Mouse (Mus musculus) duodenum, adult 2 months (tissue): ENCODE results near the gene Phb. TPM values are rescaled to one million over a fixed set of nuclear protein-coding genes. Genes with fewer than 3 reads are reported as not detected.

Experiments
- polyA plus RNA-seq: library from polyadenylated mRNA; depleted of rRNA; stranded (reverse); fragments of >200 nt; gene quantifications from 2 replicates; pipeline ENCODE4 v1.2.3, GENCODE M21; 2012; ENCODE audit warnings: low replicate concordance; rRNA removed

Phb gene
- 79.3 and 118 TPM in 2 replicates for polyA plus RNA-seq

DNA sequence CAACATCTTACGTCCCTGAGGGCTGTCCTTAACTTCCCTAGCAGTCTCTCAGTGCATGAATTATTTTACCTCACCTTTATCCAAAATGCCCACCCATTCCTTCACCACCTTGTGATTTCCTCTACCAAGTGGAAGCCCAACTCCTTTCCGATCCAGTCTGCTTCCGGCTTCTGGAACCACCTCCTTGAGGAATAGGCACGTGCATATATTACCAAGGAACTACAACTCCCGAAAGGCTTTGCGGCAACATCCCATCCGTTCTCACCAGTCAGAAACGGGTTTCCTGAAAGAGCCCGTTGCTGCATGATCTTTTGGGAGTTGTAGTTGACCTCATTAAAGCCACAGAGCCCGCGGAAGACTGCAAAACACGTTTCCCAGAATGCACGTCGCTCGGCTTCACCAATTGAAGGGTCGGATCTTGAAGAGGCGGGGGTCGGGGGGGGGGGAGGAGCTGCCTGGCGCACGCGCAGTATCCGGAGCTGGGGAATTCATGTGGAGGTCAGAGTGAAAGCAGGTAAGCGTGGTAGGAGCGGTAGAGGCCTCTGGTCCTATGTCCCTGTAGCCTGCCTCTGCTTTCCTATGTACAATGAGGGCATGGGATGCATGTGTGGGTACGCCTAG, at the start of gene Phb:
Phb (plus strand) TSS at position 429 of the 621 bp plus-strand sequence.

GRCm38 (mm10) chr11:95712563-95713224, 45.9 kb downstream of the Phb start, which contains the start of gene Zfp652:
Gene Zfp652 (plus strand): TSS chr11:95712673.

DNA sequence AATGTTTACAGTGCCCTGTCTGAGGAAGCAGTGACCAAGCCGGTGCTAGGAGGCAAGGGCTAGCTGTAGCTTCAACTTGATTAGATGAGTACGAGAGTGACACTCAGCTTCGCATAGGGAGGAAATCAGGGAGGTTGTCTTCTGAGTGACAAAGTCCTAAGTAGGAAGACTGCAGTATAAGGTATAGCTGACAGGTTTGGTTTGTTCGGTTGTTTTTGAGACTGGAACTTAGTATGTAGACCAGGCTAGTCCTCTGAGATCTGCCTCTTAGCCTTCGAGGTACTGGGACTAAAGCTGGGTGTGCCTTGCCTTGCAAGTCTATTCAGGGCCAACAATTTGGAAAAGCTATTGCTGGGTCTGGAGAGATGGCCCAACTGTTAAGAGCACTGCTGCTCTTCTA, 56.5 kb downstream of the Phb start, which contains the start of gene B130006D01Rik:
B130006D01Rik (plus strand) TSS at position 301 of the 400 bp plus-strand sequence.

Other genes starting within 250 kb of the Phb start
- gene Nxph3, start 152.4 kb upstream of the Phb start, polyA plus RNA-seq = 0.36 and 0.45 TPM in 2 replicates
- gene Ngfr, start 79.2 kb upstream of the Phb start, polyA plus RNA-seq = 5.6 and 8.4 TPM in 2 replicates
- 20.0 TPM in 2 replicates for gene Zfp652, start 45.7 kb downstream of the Phb start, polyA plus RNA-seq
- 0.02 TPM in 1 of 2 replicates, not detected in the other for gene B130006D01Rik, start 56.6 kb downstream of the Phb start, polyA plus RNA-seq
- gene Phospho1, start 157.5 kb downstream of the Phb start, polyA plus RNA-seq = 448 and 683 TPM in 2 replicates
- gene Gngt2, start 170.3 kb downstream of the Phb start, polyA plus RNA-seq = 0.74 and 4.5 TPM in 2 replicates
- gene Abi3, start 175.5 kb downstream of the Phb start, polyA plus RNA-seq = 37.9 and 75.9 TPM in 2 replicates
- 60.2 and 69.6 TPM in 2 replicates for gene B4galnt2, start 247.9 kb downstream of the Phb start, polyA plus RNA-seq